Mouse (Mus musculus) lung, adult 2 months (tissue): ENCODE measurements around the gene Stmn3.

Source experiments
- CTCF ChIP-seq: fragments of 200-500 bp; IDR thresholded peaks from 2 replicates; pipeline ENCODE4 v1.5.1; 2011; ENCODE audit warnings: mild to moderate bottlenecking, low read length, control low read depth; ENCODE audit not compliant: insufficient read depth
- POLR2A ChIP-seq: fragments of 200-500 bp; IDR thresholded peaks from 2 replicates; pipeline ENCODE4 v1.6.1; 2011; ENCODE audit warnings: low read depth, mild to moderate bottlenecking, control low read depth, low read length, borderline replicate concordance; ENCODE audit errors: extremely low read depth

- no peak for TF ChIP-seq CTCF
- peak; percentile 93 for TF ChIP-seq POLR2A
These were observed 26.9 kb downstream of the Stmn3 start for GRCm38 (mm10) chr2:181287338-181287957.
